Mouse (Mus musculus) liver, adult 2 months (tissue): ENCODE data around the gene Aimp2.

Source experiments
- CTCF ChIP-seq: fragments of 200-500 bp; IDR thresholded peaks from 2 replicates; pipeline ENCODE4 v1.5.1; 2011; ENCODE audit warnings: low read depth, low read length, control low read depth
- POLR2A ChIP-seq: fragments of 200-500 bp; IDR thresholded peaks from 2 replicates; pipeline ENCODE4 v1.6.1; 2011; ENCODE audit warnings: low read length, control low read depth; ENCODE audit not compliant: insufficient read depth; ENCODE audit errors: extremely low read depth

- TF ChIP-seq CTCF (no peak), POLR2A (no peak)
Observed at GRCm38 (mm10) chr5:143941588-143941987, 31.9 kb upstream of the Aimp2 start.
